Mouse (Mus musculus): ENCODE measurements around the gene Cfap221. TPM values are rescaled to one million over a fixed set of nuclear protein-coding genes. Genes with fewer than 3 reads are reported as not detected.

Cfap221 gene
- polyA plus RNA-seq, 1 experiment from 2014 or later = not detected

GRCm38 (mm10) chr1:119986555-119986954, 10.5 kb downstream of the Cfap221 start:
- Histone ChIP-seq H3K36me3 (no peaks in the 10 kb centered on the region), H3K4me3 (no peak overlapping the region), H3K9me3 (replicated peaks) (no peaks in the 10 kb centered on the region), H3K4me1 (no peaks in the 10 kb centered on the region), H3K4me2 (no peak overlapping the region), H3K9ac (no peak overlapping the region), H3K27ac (no peak overlapping the region), H3K27me3 (replicated peaks) (peaks cover 6% of the 10 kb centered on the region; the same call in 1 of the 2 replicates)
- ATAC-seq = no peak
- WGBS (ENCODE audit: insufficient replicate concordance) = 69% methylated on average over 5 of the region's 5 CpGs

GRCm38 (mm10) chr1:119975141-119975540, 21.9 kb downstream of the Cfap221 start:
- no peak overlapping the region for H3K9ac ChIP-seq
- H3K27ac ChIP-seq = no peak overlapping the region
- H3K4me2 ChIP-seq = no peak overlapping the region
- no peak overlapping the region for H3K4me3 ChIP-seq
- no peaks in the 10 kb centered on the region for H3K27me3 ChIP-seq (replicated peaks)
- H3K36me3 ChIP-seq = no peaks in the 10 kb centered on the region
- WGBS (ENCODE audit: insufficient replicate concordance) = 56% methylated on average over 4 of the region's 4 CpGs
- ATAC-seq = no peak
- no peaks in the 10 kb centered on the region for H3K9me3 ChIP-seq (replicated peaks)
- H3K4me1 ChIP-seq = 0 out of 2 replicates have a peak, but pooled peaks cover 5% of the 10 kb centered on the region

GRCm38 (mm10) chr1:119973117-119973516, 23.9 kb downstream of the Cfap221 start:
- Histone ChIP-seq H3K4me3 (no peak overlapping the region), H3K27ac (no peak overlapping the region), H3K9me3 (replicated peaks) (no peaks in the 10 kb centered on the region), H3K4me2 (no peak overlapping the region), H3K4me1 (0 out of 2 replicates have a peak, but pooled peaks cover 5% of the 10 kb centered on the region), H3K36me3 (no peaks in the 10 kb centered on the region), H3K9ac (no peak overlapping the region), H3K27me3 (replicated peaks) (no peaks in the 10 kb centered on the region)
- no peak for ATAC-seq
- WGBS (ENCODE audit: insufficient replicate concordance) = 23% methylated on average over 4 of the region's 4 CpGs

- WGBS (ENCODE audit: insufficient replicate concordance) = 48% methylated on average over 12 of the region's 12 CpGs
- no peak for ATAC-seq
- no peak overlapping the region for H3K4me2 ChIP-seq
- H3K9ac ChIP-seq = no peak overlapping the region
- no peak overlapping the region for H3K27ac ChIP-seq
- H3K9me3 ChIP-seq (replicated peaks) = no peaks in the 10 kb centered on the region
- no peaks in the 10 kb centered on the region for H3K27me3 ChIP-seq (replicated peaks)
- no peaks in the 10 kb centered on the region for H3K4me1 ChIP-seq
- no peak overlapping the region for H3K4me3 ChIP-seq
- H3K36me3 ChIP-seq = no peaks in the 10 kb centered on the region
These were observed 31.1 kb downstream of the Cfap221 start for GRCm38 (mm10) chr1:119965804-119966514.

- Histone ChIP-seq H3K27ac (no peak overlapping the region), H3K4me1 (no peaks in the 10 kb centered on the region), H3K9ac (no peak overlapping the region), H3K4me3 (no peak overlapping the region), H3K4me2 (no peak overlapping the region), H3K27me3 (replicated peaks) (no peaks in the 10 kb centered on the region), H3K36me3 (no peaks in the 10 kb centered on the region), H3K9me3 (replicated peaks) (no peaks in the 10 kb centered on the region)
- 49% methylated on average over 7 of the region's 7 CpGs for WGBS (ENCODE audit: insufficient replicate concordance)
- no peak for ATAC-seq
These were observed 37.1 kb downstream of the Cfap221 start for GRCm38 (mm10) chr1:119959920-119960319.

GRCm38 (mm10) chr1:119959464-119959863, 37.6 kb downstream of the Cfap221 start:
- WGBS (ENCODE audit: insufficient replicate concordance) = 77% methylated on average over 4 of the region's 4 CpGs
- Histone ChIP-seq H3K4me1 (no peaks in the 10 kb centered on the region), H3K9ac (no peak overlapping the region), H3K27ac (no peak overlapping the region), H3K4me2 (no peak overlapping the region), H3K4me3 (no peak overlapping the region), H3K36me3 (no peaks in the 10 kb centered on the region), H3K9me3 (replicated peaks) (no peaks in the 10 kb centered on the region), H3K27me3 (replicated peaks) (no peaks in the 10 kb centered on the region)
- ATAC-seq = peak; percentile 49; the same call in 1 of the 2 replicates

GRCm38 (mm10) chr1:119957716-119958222, 39.3 kb downstream of the Cfap221 start:
- H3K9ac ChIP-seq = no peak overlapping the region
- H3K27ac ChIP-seq = no peak overlapping the region
- H3K4me2 ChIP-seq = no peak overlapping the region
- H3K36me3 ChIP-seq = no peaks in the 10 kb centered on the region
- no peaks in the 10 kb centered on the region for H3K27me3 ChIP-seq (replicated peaks)
- no peak overlapping the region for H3K4me3 ChIP-seq
- no peak for ATAC-seq
- H3K4me1 ChIP-seq = no peaks in the 10 kb centered on the region
- H3K9me3 ChIP-seq (replicated peaks) = no peaks in the 10 kb centered on the region
- 51% methylated on average over 9 of the region's 9 CpGs for WGBS (ENCODE audit: insufficient replicate concordance)

GRCm38 (mm10) chr1:119954680-119955079, 42.4 kb downstream of the Cfap221 start:
- Histone ChIP-seq H3K4me2 (no peak overlapping the region), H3K27me3 (replicated peaks) (no peaks in the 10 kb centered on the region), H3K4me3 (no peak overlapping the region), H3K9ac (no peak overlapping the region), H3K4me1 (no peaks in the 10 kb centered on the region), H3K36me3 (no peaks in the 10 kb centered on the region), H3K27ac (no peak overlapping the region), H3K9me3 (replicated peaks) (no peaks in the 10 kb centered on the region)
- no peak for ATAC-seq
- 63% methylated on average over 2 of the region's 2 CpGs for WGBS (ENCODE audit: insufficient replicate concordance)

GRCm38 (mm10) chr1:119953456-119953855, 43.6 kb downstream of the Cfap221 start:
- WGBS (ENCODE audit: insufficient replicate concordance) = 68% methylated on average over 9 of the region's 9 CpGs
- Histone ChIP-seq H3K4me1 (no peaks in the 10 kb centered on the region), H3K27ac (no peak overlapping the region), H3K36me3 (no peaks in the 10 kb centered on the region), H3K4me2 (no peak overlapping the region), H3K27me3 (replicated peaks) (no peaks in the 10 kb centered on the region), H3K9me3 (replicated peaks) (no peaks in the 10 kb centered on the region), H3K4me3 (no peak overlapping the region), H3K9ac (no peak overlapping the region)
- ATAC-seq = no peak

- Histone ChIP-seq H3K4me1 (no peaks in the 10 kb centered on the region), H3K9ac (no peak overlapping the region), H3K27me3 (replicated peaks) (no peaks in the 10 kb centered on the region), H3K36me3 (no peaks in the 10 kb centered on the region), H3K9me3 (replicated peaks) (no peaks in the 10 kb centered on the region), H3K4me3 (no peak overlapping the region), H3K27ac (no peak overlapping the region), H3K4me2 (no peak overlapping the region)
- 80% methylated on average over 8 of the region's 8 CpGs for WGBS (ENCODE audit: insufficient replicate concordance)
- no peak for ATAC-seq
These were observed 46.9 kb downstream of the Cfap221 start for GRCm38 (mm10) chr1:119950086-119950485.

GRCm38 (mm10) chr1:119936861-119937260, 60.2 kb downstream of the Cfap221 start:
- H3K4me3 ChIP-seq = no peak overlapping the region
- H3K36me3 ChIP-seq = no peaks in the 10 kb centered on the region
- 0 out of 2 replicates have a peak, but pooled peaks cover 3% of the 10 kb centered on the region for H3K9me3 ChIP-seq (replicated peaks)
- H3K9ac ChIP-seq = no peak overlapping the region
- no peak overlapping the region for H3K4me2 ChIP-seq
- no peak for ATAC-seq
- WGBS (ENCODE audit: insufficient replicate concordance) = 26% methylated on average over 7 of the region's 7 CpGs
- peaks cover 6% of the 10 kb centered on the region; the same call in 1 of the 2 replicates for H3K27me3 ChIP-seq (replicated peaks)
- no peaks in the 10 kb centered on the region for H3K4me1 ChIP-seq
- no peak overlapping the region for H3K27ac ChIP-seq

GRCm38 (mm10) chr1:119931421-119932150, 65.4 kb downstream of the Cfap221 start:
- H3K4me3 ChIP-seq = no peak overlapping the region
- no peak for ATAC-seq
- WGBS (ENCODE audit: insufficient replicate concordance) = 72% methylated on average over 4 of the region's 4 CpGs
- 0 out of 2 replicates have a peak, but pooled peaks cover 3% of the 10 kb centered on the region for H3K9me3 ChIP-seq (replicated peaks)
- no peak overlapping the region for H3K4me2 ChIP-seq
- H3K36me3 ChIP-seq = no peaks in the 10 kb centered on the region
- H3K27me3 ChIP-seq (replicated peaks) = 0 out of 2 replicates have a peak, but pooled peaks cover 4% of the 10 kb centered on the region
- no peak overlapping the region for H3K9ac ChIP-seq
- H3K27ac ChIP-seq = no peak overlapping the region
- H3K4me1 ChIP-seq = no peaks in the 10 kb centered on the region
